Mouse (Mus musculus) lung, postnatal 25 days (tissue): ENCODE measurements at regions not wholly inside any gene's neighbourhood (a gene's known extent, or its start where the extent isn't known, plus 50 kb on each side); places are given as distances from the start of the nearest gene placed in this dataset.

ENCODE experiments used
- DNase-seq: peaks from one replicate; pipeline ENCODE4 v3.0.0; 2022; ENCODE audit warnings: low spot score

DNA sequence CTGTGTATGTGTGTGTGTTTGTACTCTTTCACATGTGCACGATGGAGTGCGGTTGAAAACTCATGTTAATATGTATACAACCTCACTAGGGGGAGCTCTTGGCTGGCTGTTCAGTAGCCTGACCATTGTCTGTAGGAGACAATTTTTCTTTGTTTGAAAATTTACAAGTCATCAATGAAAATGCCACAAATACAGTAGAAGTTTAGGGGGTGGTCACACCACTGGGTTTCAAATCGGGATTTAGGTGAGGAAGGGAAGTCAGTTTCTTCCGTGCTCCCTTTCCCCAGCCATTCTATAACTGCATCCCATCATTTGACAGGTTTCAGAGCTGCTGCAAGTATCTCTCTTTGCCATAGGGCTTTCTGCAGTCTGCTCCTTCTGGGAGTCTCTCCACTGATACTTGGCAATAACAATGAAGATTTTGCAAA, 366.9 kb upstream of the Fam92a start:
- peak; percentile 10 for DNase-seq

DNA sequence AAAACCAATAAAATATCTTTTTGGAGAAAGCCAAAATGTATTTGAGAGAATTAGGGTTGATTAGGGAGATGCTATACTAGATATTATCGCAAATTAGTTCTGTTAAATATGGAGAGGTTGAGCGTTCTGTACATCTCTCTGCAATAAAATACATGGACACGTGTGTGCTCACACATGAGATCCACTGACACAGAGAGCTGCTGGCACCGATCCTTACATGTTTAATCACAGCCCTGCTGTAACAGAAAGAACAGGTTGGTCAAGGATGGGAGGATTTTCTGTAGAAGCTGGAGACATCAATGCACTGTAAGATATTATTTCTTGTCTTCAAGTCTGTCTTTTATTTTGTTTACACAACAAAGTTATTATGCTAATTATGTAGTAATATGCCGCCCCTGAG, 366.2 kb upstream of the Fam92a start:
- DNase-seq, result no peak

DNA sequence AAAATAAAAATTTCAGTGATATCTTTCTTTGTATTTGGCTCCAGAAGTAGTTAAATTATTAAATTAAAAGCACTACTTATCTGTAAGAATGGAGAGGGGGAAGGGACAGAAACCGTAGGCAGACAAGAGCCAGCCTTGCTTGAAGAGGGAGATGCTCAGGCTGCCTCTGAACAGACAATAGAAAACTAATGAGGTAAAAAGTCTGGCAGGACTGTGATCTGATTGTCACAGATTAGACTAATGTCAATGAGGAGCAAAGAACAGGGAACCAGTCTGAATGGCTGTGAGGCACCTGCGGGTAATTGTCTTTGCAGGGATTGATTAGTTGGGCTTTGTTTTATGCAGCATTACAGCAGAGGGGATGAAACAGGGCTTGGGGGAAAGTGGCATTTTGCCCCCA, 362.3 kb upstream of the Fam92a start:
- DNase-seq, result no peak

DNA sequence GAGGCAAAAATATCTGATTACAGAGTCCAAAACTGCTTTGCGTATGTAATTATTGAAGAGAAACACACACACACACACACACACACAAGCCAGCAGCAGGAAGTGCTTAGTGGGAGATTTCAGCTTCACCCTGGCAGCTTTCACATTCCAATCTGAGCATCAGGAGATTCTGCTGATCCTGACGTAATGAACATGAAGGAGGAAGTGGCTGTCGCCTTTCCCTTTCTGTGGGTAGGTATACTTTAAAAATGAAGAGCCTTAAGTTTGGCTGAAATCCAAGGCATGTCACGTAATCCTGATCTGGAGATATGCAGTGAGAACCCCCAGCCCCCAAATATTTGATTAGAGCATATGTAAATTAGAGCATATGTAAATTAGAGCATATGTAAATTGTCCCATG, 361.1 kb upstream of the Fam92a start:
- no peak for DNase-seq

DNA sequence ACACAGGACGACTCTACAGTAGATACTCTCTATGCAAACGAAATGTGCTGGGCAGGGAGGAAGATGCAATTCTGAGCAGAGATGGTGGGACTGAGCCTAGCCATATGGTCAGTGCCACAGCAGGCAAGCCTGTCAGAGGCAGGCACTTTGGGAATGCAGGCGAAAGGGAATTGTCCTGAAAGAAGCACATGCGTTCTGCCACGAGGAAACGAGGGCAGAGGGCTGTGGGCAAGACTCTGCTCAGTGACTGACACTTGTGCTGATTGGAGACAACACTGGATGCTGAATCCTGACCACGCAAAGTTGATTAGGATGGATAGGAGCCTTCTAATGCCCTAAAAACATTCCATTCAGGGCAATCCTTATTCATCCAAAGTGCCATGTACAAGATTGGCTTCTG, 350.5 kb upstream of the Fam92a start:
- DNase-seq, result no peak

DNA sequence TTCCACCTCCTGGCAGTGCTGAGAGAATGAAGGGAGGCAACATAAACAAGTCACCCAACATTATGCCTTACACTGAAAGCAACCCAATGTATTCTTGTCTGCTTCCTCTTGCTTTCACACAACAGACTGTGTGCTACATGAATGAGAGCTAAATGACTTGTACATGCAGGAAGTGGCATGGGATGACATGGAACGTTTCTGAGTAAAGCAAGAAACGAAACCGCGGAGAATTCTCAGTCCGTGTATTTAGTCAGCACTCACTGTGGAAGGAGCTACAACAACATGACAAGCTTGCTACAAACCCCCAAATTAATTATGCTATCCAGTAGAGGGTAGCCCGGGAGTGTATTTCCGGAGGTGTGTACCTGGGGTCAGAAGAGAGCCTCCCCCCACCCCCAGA, 349.4 kb upstream of the Fam92a start:
- no peak for DNase-seq

DNA sequence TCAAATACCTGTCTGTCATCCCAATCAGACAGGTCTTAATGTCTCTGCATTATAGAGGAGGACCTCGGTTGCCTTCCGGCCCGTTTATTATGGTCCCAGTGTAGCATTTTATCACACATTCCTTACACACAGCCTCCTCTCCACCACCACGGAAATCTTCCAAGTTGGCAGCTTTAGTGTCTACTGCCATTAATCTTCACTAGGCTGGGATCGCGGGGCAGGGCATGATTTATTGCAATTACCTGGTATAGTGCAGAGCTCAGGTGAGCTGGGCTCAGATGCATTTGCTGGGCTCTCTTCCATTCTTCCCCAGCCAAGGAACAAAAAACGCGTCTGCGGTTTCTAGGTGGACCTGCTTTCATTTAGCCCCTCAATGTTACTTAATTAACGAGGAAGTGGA, 344.7 kb upstream of the Fam92a start:
- DNase-seq, result no peak

DNA sequence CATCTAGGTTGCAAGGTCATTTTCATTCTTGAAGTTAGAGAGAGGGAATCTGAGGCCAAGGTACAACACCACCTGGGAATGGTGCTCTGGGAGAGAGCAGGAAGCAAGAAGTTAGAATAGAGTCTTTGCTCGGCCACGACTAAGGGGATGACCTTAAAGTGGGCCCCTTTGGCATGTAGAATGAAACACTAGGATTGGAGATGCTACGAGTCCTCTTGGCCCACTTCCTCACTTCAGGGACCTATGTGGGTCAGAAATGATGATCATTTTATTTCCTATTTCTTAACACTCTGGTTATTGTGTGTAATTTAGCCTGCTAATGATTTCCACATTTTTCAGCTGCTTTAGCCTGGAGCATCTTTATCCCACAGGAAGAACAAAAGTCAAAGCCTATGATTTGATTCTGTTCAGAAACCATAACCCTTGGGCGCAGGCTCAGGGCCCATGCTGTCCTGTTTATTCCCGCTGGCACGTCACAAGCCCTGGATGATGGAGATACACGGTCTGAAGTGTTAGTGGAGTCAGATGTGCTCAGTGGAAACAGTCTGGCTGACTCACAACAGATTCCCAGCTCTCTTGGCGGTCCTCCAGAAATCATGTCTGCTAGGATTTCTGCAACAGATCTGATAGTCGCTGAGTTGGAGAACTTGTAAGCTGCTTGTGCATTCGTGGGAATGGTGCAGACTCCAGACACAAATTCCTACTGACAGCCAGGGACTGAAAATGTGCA, 340.0 kb upstream of the Fam92a start:
- peak; percentile 25 for DNase-seq

DNA sequence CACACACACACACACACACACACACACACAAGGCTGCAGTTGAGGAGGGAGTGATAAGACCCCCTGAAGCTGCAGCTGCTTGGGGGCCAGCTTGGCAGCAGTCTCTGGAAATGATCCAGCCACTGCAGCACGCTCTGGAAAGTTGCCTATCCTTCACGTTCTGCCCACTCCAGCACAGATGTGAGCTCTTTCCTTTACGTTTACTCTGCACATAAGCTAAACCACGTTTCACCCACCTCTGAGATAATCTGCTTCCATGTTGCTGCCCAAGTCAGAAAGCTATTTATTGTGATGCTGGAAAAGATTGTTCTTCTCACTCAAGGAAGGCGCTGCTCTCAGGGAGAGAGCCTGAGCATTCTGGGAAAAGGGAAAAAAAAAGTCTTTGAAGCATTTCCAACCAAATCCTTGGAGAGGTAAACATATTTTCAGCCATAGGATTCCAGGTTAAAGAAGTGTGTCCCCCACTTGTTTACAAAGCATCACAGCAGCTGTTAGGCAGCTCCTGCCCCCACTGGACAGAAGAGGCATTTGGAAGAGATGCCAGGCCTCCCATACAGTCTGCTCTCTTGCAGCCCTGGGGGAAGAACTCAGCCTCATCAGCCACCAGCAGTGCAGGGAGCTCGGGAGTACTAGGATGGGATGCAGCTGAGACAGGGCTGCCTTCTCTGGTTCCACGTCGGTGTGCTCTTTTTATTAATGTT, 335.2 kb upstream of the Fam92a start:
- DNase-seq, result no peak

DNA sequence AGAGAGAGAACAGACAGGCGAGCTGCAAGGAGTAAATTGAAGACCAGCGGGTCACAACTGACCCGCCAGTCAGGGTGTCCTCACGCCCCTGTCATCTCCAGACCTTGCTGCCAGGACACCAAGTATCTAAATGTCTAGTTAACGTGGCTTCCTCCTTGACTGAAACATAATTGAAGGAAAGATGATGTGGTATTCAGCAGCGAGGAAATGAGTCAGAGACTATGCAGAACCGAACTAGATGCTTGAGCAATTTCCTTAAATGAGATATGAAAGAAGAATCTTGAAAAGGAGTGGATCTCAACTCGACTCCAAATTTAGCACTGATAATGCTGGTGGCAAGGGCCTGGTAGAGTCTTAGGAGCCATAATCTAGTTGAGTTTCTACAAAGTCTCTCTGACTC, 329.3 kb upstream of the Fam92a start:
- DNase-seq, result no peak

DNA sequence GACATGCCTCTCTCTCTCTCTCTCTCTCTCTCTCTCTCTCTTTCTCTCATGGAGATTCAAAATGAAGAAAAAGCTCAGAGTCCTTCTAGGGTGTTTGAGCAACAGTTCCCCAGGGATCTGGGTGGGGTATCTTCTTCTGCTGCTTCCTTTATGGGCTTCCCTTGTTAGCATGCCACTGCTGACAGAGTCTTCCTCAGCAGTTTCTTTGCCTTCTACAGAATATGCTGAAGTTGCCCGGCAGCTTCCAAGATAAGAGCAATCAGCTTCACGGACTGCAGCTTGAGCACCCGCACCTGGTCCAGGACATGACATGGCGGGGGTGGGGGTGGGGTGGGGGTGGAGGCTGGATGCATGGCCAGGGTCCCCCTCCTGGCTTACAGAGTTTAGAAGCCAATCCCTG, 326.6 kb upstream of the Fam92a start:
- no peak for DNase-seq

DNA sequence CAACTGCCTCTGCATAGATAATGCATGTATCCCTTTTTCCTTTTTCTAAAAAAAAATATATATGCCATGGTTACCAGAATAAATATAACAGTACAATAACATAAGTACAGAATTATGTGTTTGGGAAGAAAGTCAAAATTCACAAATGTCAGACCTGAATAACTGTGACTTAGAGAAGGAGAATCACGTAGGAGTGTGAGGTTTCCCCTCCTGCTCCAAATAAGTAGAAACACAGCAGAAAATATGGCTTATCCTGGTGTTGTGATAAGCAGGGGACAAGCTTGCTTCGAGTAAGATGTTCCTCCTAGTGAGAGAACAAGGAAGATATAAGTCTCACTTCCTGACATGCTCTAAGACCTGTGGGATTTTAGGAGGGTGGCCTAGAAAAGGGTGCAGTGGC, 320.7 kb upstream of the Fam92a start:
- no peak for DNase-seq

DNA sequence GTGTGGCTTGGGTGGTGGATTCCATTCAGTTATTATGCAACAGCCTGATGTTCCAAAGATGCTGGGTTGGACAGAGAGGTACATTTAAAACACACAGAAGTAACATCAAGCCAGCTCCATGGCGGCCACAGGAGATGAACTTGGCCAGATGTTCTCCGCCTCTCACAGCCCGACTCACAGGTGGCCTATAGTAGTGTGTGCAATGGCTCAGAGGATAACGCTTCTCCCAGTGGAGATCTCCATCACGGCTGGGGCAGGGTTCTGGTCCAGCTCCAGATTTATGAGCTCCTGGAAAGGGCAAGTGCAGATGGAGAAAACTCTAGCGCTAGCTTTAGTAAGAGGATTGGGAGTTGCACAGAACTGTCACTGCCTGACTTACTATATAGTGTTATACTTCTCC, 319.5 kb upstream of the Fam92a start:
- no peak for DNase-seq

DNA sequence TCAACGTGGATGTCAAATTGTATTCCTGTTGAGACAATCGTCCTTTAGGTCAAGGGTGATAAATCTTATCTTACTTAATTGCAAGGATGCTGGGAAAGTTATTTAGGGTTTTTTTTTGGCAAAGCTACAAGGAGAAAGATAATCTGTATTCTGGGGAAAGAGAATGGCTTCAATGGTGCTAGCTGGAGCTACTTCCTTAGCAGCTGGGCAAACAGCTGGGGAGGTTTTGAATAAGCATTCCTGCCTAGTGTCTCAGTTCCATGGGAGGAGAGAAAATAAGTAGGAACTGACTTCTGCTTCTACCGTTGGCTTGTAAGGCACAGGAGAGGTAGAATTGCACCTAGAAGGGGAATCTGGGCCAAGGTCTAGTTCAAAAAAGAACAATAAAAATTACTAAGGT, 318.3 kb upstream of the Fam92a start:
- no peak for DNase-seq

DNA sequence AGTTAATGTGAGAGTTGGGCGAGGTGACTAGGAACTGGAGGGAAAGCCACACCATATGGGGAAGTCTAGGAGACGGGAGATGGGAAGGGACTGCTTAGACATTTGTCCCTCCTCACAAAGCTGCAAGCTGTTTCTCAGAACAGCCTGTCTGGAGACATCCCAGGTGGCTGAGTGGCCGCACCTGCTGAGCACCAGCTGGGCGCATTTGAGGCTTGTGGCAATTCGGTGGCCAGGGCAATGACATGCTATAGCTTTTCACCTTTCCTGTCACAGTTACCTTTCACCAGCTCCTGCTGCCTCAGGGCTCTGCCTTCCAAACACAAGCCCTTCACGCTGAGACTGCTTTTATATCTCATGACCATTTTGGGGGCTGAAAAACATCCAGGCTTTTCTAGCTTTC, 317.5 kb upstream of the Fam92a start:
- DNase-seq, result no peak

DNA sequence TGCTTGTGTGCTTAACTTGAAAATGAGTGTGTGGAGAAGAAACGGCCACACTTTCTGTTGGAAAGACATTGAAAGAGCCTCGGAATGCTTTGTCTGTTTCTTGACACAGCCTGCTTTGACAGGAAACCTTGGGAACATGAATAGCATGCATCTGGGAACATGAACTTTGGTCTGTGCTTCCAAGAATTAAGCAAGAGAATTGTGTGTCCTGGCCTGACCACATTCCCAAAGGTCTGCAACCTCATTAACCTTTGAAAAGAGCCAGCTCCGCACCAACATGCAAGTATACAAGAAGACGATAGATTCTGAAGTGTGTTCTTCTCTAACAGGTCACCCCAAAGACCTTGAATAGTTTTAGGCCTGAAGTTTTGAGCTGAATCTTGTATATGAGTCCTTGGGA, 309.7 kb upstream of the Fam92a start:
- DNase-seq, result no peak

DNA sequence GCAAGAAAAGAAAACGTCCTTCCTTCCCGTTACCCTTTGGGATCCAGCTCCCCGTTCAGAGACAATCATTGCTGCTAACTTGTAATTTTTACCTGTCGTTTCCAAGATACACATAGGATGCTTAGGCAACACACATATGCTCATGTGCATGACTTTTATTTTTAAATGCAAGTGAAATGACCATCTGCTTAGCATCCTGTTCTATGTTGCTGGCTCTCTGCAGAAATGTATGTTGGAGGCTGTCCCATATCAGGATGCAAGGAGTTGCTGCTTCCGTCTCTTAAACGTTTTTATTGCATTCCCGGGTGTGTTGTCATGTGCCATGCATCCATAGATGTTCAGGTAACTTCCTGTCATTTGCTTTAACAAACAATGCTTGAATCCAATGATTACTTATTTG, 304.9 kb upstream of the Fam92a start:
- no peak for DNase-seq

DNA sequence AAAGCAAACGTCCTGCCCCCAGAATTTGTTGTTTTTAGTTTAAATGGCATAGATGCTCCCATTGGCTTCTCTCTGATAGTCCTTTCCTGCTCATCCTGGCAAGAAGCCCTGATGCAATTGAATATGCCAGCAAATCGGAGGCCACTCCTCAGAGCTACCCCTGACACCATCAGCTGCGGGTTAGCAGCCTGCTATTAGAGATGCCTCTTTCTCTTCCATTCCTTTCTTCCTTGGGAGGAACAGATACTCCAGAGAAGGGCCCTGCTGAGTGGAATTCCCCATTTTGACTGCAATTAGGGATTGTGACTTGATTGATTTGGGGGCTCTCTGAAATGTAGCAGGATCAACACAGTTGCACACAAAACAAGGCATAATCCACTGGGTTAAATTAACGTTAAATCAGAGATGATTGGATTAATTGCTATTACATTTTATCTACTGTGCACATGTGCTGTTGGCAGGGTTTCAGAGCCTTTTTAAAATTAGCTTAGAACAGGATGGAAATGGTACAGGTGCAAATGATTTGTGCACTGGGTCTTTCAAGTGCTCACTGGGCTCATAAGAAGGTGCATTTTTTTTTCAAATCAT, 303.3 kb upstream of the Fam92a start:
- DNase-seq, result no peak

DNA sequence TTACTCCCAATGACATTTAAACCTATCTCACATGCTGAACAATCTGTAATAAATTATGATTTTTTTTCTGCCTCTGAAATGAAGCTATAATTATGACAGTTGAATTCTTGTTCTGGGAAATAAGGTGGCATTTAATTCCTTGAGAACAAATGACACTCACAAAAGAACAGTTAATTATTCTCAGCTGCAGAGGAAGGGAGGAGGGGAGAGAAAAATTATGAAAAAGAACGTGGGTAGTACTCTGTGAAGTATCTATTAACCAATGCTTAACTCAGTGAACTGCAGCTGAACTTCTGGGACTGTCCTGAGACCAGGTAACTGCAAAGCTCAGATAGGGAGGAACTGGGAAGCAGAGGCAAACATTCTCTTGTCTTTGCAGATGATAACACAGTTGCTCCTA, 302.6 kb upstream of the Fam92a start:
- DNase-seq, result no peak

DNA sequence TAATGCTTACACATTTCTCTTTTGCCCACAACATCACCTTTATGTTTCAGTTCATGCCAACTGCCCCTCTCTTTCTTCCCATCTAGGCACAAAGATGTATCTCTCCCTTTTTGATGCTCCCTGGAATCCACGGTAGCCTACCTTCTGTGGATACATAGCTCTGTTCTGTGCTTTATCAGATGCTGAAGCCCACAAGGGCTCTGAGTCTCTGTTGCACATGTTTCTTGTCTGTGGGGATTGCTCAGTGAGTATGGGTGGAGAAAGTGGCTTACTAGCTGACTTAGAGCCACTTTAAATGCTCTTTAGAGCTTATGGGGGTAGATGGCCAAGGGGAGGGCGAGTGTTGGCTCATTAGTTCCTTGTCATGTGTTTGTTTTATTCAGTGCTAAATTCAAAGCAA, 289.9 kb upstream of the Fam92a start:
- no peak for DNase-seq

DNA sequence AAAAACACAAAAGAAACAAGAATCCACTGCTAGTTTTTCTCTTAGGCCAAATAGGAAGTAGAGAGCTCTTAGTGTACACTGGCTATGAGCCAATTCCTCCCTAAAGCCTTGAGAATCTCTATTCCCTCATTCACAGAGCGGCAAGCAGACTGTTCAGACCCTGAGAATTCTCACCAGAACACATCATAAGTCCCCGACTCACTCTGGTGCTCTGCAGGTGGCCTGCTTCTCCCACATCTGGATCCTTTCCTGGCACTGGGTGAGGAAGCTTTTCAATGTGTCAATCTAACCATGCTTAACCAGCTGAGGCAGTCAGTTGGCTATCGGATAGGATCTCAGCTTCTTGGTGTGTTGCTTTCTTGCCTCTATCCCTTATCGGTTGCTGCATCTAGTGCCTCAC, 289.4 kb upstream of the Fam92a start:
- DNase-seq, result no peak

DNA sequence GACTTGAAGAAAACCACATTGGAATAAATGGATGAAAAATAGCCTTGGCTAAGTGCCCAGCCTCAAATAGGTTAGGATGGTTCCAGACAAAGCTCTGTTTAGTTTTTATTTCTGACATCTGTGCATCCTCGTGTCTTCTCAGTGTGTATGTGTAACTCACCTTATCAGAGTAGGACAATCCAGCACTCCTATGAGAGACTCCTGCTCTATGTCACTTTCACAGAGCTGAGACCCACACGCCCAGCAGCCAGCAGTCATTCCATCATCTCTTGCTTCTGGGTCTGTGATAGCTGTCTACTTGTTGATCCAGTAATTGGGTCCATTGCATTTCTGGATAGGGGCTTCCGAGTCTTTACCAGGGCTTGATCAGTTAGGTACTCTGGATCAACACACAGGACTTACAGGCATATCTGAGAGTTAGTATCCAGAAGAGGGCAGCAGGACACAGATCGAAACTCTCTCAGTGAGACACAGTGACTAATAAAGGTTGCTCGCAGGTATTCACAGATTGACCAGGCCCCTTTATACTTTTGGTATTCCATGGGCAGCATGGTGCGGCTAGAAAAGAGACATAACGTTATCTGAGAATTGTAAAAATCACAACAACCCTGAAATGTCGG, 286.3 kb upstream of the Fam92a start:
- no peak for DNase-seq

DNA sequence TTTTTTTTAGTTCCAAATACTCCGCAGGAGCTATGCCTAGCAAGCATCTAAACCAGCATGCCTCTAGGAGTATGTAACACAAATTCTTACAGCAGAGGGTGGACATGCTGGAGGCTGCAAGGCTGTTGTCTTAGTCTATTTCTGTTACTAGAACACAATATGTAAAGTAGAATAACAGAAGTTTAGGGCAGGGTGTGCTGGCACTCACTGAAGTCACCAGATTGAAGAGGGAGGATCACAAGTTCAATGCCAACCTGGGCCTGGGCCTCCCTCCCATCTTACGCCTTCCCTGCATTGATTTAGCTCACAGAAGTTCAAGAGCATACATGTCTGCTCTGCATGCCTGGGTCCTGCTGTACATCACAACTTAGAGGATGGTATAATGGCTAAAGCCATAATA, 280.3 kb upstream of the Fam92a start:
- DNase-seq, result no peak
